ENCODE assay signal across 8 mouse cellular contexts in genomic region chr2:5844873-5845631, GRCm38 (mm10). TPM values are rescaled to one million over a fixed set of nuclear protein-coding genes. Genes with fewer than 3 reads are reported as not detected.
DNase-seq lines count a peak whose midpoint lies in the region; ATAC-seq and TF ChIP-seq lines count a peak whose summit lies in the region.

TSS of gene Nudt5 (plus strand) at chr2:5845019.
TSS of gene Cdc123 (minus strand) at chr2:5845164.

- H3K4me3 ChIP-seq in MEL (ENCODE audit: control insufficient read depth in 1 of 2, insufficient read depth in 1 of 2, low read depth in 2 of 2, low read length in 2 of 2), result peak within 1 kb of the TSS; percentile 57 to 96
- peak within 1 kb of the TSS; percentile 99 for H3K4me3 ChIP-seq in cerebellum, adult 2 months (replicated peaks; ENCODE audit: insufficient read depth, low read depth, low read length)
- peak within 1 kb of the TSS; percentile 73 for H3K4me3 ChIP-seq in forebrain, postnatal 0 days (ENCODE audit: low read depth, low read length)
- peak within 1 kb of the TSS; percentile 70 for H3K4me3 ChIP-seq in lung, embryonic 15.5 days

- no peak for TF ChIP-seq EP300 in MEL (IDR thresholded peaks at IDR 0.05; ENCODE audit: low read depth in 1 of 2, low read length in 2 of 2)

- peak within 1 kb of the TSS; percentile 97 for H3K27ac ChIP-seq in MEL (ENCODE audit: control insufficient read depth, low read depth, low read length)
- peak within 1 kb of the TSS; percentile 91 for H3K27ac ChIP-seq in cerebellum, adult 2 months (ENCODE audit: insufficient read depth, low read length)
- H3K27ac ChIP-seq in forebrain, postnatal 0 days (ENCODE audit: low read depth, low read length), result peak within 1 kb of the TSS; percentile 92
- H3K27ac ChIP-seq in lung, embryonic 15.5 days, result peak within 1 kb of the TSS; percentile 90

- peak; percentile 40 to 63 (median 57) for TF ChIP-seq CTCF in MEL (IDR thresholded peaks at IDR 0.05 in 2 of 3, conservative IDR thresholded peaks at IDR 0.05 in 1 of 3; ENCODE audit: control insufficient read depth in 1 of 3, insufficient read depth in 1 of 3, low read depth in 2 of 3, low read length in 3 of 3, poor library complexity in 1 of 3, severe bottlenecking in 1 of 3)
- peak; percentile 77 for TF ChIP-seq CTCF in cerebellum, adult 2 months (IDR thresholded peaks at IDR 0.05; ENCODE audit: borderline replicate concordance, insufficient read depth, low read depth, low read length)
- TF ChIP-seq CTCF in forebrain, postnatal 0 days (IDR thresholded peaks at IDR 0.05; ENCODE audit: low read depth), result peak; percentile 89

- peak; percentile 74 to 94; a peak in 2 of 4 replicates for TF ChIP-seq POLR2A in MEL (IDR thresholded peaks at IDR 0.05; ENCODE audit: control insufficient read depth in 1 of 2, insufficient read depth in 1 of 2, low read depth in 1 of 2, low read length in 2 of 2, poor library complexity in 1 of 2)
- peak; percentile 78; the same call in 1 of the 2 replicates for TF ChIP-seq POLR2A in cerebellum, adult 2 months (IDR thresholded peaks at IDR 0.05; ENCODE audit: borderline replicate concordance, insufficient read depth, low read length)

- peak; percentile 95 for DNase-seq in MEL (ENCODE audit: low read depth, low spot score)
- peak; percentile 93 to 94 for DNase-seq in cerebellum, adult 2 months
- peak; percentile 97 for DNase-seq in forebrain, postnatal 0 days
- peak; percentile 87 for DNase-seq in heart, postnatal 4 days
- DNase-seq in layer of hippocampus, adult 8-10 months (ENCODE audit: low spot score in 2 of 2), result peak; percentile 88 to 92
- peak; percentile 80 for DNase-seq in ovary, adult 18-20 months (ENCODE audit: low spot score)
- peak; percentile 94 for DNase-seq in thymus, postnatal 0 days (ENCODE audit: low spot score)

- ATAC-seq in forebrain, postnatal 0 days, result peak; percentile 98
- peak; percentile 93 for ATAC-seq in lung, embryonic 15.5 days (ENCODE audit: borderline replicate concordance, extremely low read depth, low FRiP score, low TSS enrichment)

- H3K9ac ChIP-seq in MEL (ENCODE audit: control insufficient read depth, low read depth, low read length, poor library complexity, severe bottlenecking), result peak within 1 kb of the TSS; percentile 94
- H3K9ac ChIP-seq in forebrain, postnatal 0 days, result peak within 1 kb of the TSS; percentile 64
- peak within 1 kb of the TSS; percentile 74 for H3K9ac ChIP-seq in lung, embryonic 15.5 days

- H3K27me3 ChIP-seq in MEL (ENCODE audit: control insufficient read depth in 1 of 2, insufficient read depth in 2 of 2, low read length in 2 of 2), result no peaks in the 10 kb centered on the region
- no peaks in the 10 kb centered on the region for H3K27me3 ChIP-seq in cerebellum, adult 2 months (ENCODE audit: control insufficient read depth, insufficient read depth, low read length)
- H3K27me3 ChIP-seq in forebrain, postnatal 0 days (ENCODE audit: insufficient read depth, low read length), result no peaks in the 10 kb centered on the region
- no peaks in the 10 kb centered on the region for H3K27me3 ChIP-seq in lung, embryonic 15.5 days

- H3K79me2 ChIP-seq in MEL (ENCODE audit: control insufficient read depth, insufficient read depth, low read length, poor library complexity), result peaks cover 51% of the 10 kb centered on the region

- H3K4me2 ChIP-seq in forebrain, postnatal 0 days (ENCODE audit: low read depth), result peak within 1 kb of the TSS; percentile 67
- peak within 1 kb of the TSS; percentile 54 for H3K4me2 ChIP-seq in lung, embryonic 15.5 days

- no peak for TF ChIP-seq RAD21 in MEL (IDR thresholded peaks at IDR 0.05; ENCODE audit: low read depth, low read length)

- H3K4me1 ChIP-seq in MEL (ENCODE audit: control insufficient read depth in 1 of 2, insufficient read depth in 2 of 2, low read length in 2 of 2), result peaks cover 5 to 9% of the 10 kb centered on the region in 2 experiments
- no peaks in the 10 kb centered on the region for H3K4me1 ChIP-seq in cerebellum, adult 2 months (ENCODE audit: control insufficient read depth, insufficient read depth, low read length)
- H3K4me1 ChIP-seq in forebrain, postnatal 0 days (ENCODE audit: insufficient read depth), result no peaks in the 10 kb centered on the region
- H3K4me1 ChIP-seq in lung, embryonic 15.5 days, result peaks cover 12% of the 10 kb centered on the region

- no peaks in the 10 kb centered on the region for H3K9me3 ChIP-seq in MEL (replicated peaks; ENCODE audit: insufficient read depth, low read length)
- H3K9me3 ChIP-seq in forebrain, postnatal 0 days (ENCODE audit: low read length), result no peaks in the 10 kb centered on the region
- no peaks in the 10 kb centered on the region for H3K9me3 ChIP-seq in lung, embryonic 15.5 days

- under 1% methylated on average over 53 of the region's 53 CpGs for WGBS in cerebellum, adult 2 months
- 2% methylated on average over 53 of the region's 53 CpGs for WGBS in forebrain, postnatal 0 days
- under 1% methylated on average over 53 of the region's 53 CpGs for WGBS in lung, embryonic 15.5 days

- H3K36me3 ChIP-seq in MEL (ENCODE audit: control insufficient read depth in 1 of 2, insufficient read depth in 2 of 2, low read length in 2 of 2), result peaks cover 0 to 30% of the 10 kb centered on the region in 2 experiments; a peak in 3 of 4 replicates
- peaks cover 19% of the 10 kb centered on the region for H3K36me3 ChIP-seq in forebrain, postnatal 0 days (ENCODE audit: insufficient read depth)
- peaks cover 25% of the 10 kb centered on the region for H3K36me3 ChIP-seq in lung, embryonic 15.5 days

TF ChIP-seq in MEL, 35 proteins besides CTCF, POLR2A, EP300 and RAD21:
- peak; percentile 43; the same call in 1 of the 2 replicates for TF ChIP-seq TCF12 (IDR thresholded peaks at IDR 0.05; ENCODE audit: low read depth, low read length)
- peak; percentile 92 for TF ChIP-seq POLR2AphosphoS2 (IDR thresholded peaks at IDR 0.05; ENCODE audit: low read length)
- TF ChIP-seq MYB (IDR thresholded peaks at IDR 0.05; ENCODE audit: low read depth, low read length), result no peak
- peak; percentile 63; the same call in 1 of the 2 replicates for TF ChIP-seq E2F4 (IDR thresholded peaks at IDR 0.05; ENCODE audit: borderline replicate concordance, low read depth, low read length)
- TF ChIP-seq CHD2 (IDR thresholded peaks at IDR 0.05; ENCODE audit: low read length), result no peak
- TF ChIP-seq SMC3 (IDR thresholded peaks at IDR 0.05; ENCODE audit: low read depth, low read length), result no peak
- peak; percentile 83 for TF ChIP-seq NELFE (IDR thresholded peaks at IDR 0.05; ENCODE audit: low read depth, low read length)
- TF ChIP-seq BHLHE40 (IDR thresholded peaks at IDR 0.05; ENCODE audit: borderline replicate concordance, low read depth, low read length), result no peak
- no peak for TF ChIP-seq JUND (IDR thresholded peaks at IDR 0.05; ENCODE audit: low read depth, low read length)
- TF ChIP-seq MAFK (IDR thresholded peaks at IDR 0.05; ENCODE audit: borderline replicate concordance, low read depth, low read length), result no peak
- peak; percentile 82 for TF ChIP-seq ELF1 (IDR thresholded peaks at IDR 0.05; ENCODE audit: low read depth, low read length)
- peak; percentile 93 for TF ChIP-seq SIN3A (IDR thresholded peaks at IDR 0.05; ENCODE audit: low read length)
- peak; percentile 66 for TF ChIP-seq MAX (IDR thresholded peaks at IDR 0.05; ENCODE audit: low read length)
- no peak for TF ChIP-seq ETS1 (IDR thresholded peaks at IDR 0.05; ENCODE audit: low read depth, low read length)
- no peak; the same call in 1 of the 2 replicates for TF ChIP-seq TBP (IDR thresholded peaks at IDR 0.05; ENCODE audit: low read depth, low read length)
- peak; percentile 85; the same call in 1 of the 2 replicates for TF ChIP-seq MXI1 (IDR thresholded peaks at IDR 0.05; ENCODE audit: low read depth, low read length)
- peak; percentile 83 for TF ChIP-seq KAT2A (conservative IDR thresholded peaks at IDR 0.05; ENCODE audit: low read depth, low read length)
- peak; percentile 61 for TF ChIP-seq NRF1 (IDR thresholded peaks at IDR 0.05; ENCODE audit: insufficient read depth, low read depth, low read length, poor library complexity, severe bottlenecking)
- TF ChIP-seq ZMIZ1 (IDR thresholded peaks at IDR 0.05; ENCODE audit: low read depth, low read length), result peak; percentile 27; the same call in 1 of the 2 replicates
- no peak for TF ChIP-seq TAL1 (IDR thresholded peaks at IDR 0.05; ENCODE audit: low read length)
- peak; percentile 92 for TF ChIP-seq HCFC1 (IDR thresholded peaks at IDR 0.05; ENCODE audit: low read depth, low read length)
- TF ChIP-seq MYC (IDR thresholded peaks at IDR 0.05; ENCODE audit: low read depth, low read length), result peak; percentile 60

RNA-seq across cellular contexts. Expression of gene Nudt5, which starts in this region (rescaled TPM):
- 82.1 and 100 TPM in 2 replicates for total RNA-seq in MEL (2012; rRNA removed)
- polyA plus RNA-seq in MEL (2012; ENCODE audit: insufficient read depth in 1 of 2, insufficient read length in 2 of 2, low read depth in 1 of 2, low replicate concordance in 2 of 2, missing spikeins in 1 of 2), result 100 to 1,000 TPM in 1 of 2 experiments, not detected in 1; 141 TPM
- polyA plus RNA-seq in cerebellum, adult 2 months (2012; rRNA removed), result 15.2 and 15.7 TPM in 2 replicates
- 14.8 and 15.0 TPM in 2 replicates for total RNA-seq in forebrain, postnatal 0 days (2014; rRNA removed)
- polyA plus RNA-seq in forebrain, postnatal 0 days (2015; fragmentation: Nextera tagmentation; extraction: Ambion mirVana), result 11.2 and 12.2 TPM in 2 replicates
- 10 to 100 TPM; 33.1 to 34.5 TPM for total RNA-seq in heart, postnatal 4 days (2021)
- 10 to 100 TPM; 17.6 to 25.6 (median 23.2) TPM for total RNA-seq in layer of hippocampus, adult 8-10 months (2022)
- polyA plus RNA-seq in lung, embryonic 15.5 days (2015; fragmentation: Nextera tagmentation; extraction: Ambion mirVana), result 77.2 and 83.9 TPM in 2 replicates
- polyA plus RNA-seq in thymus, postnatal 0 days (2015; fragmentation: Nextera tagmentation; extraction: Ambion mirVana), result 75.2 and 90.3 TPM in 2 replicates

RNA-seq across cellular contexts. Expression of gene Cdc123, which starts in this region (rescaled TPM):
- total RNA-seq in MEL (2012; rRNA removed), result 190 and 192 TPM in 2 replicates
- polyA plus RNA-seq in MEL (2012; ENCODE audit: insufficient read depth in 1 of 2, insufficient read length in 2 of 2, low read depth in 1 of 2, low replicate concordance in 2 of 2, missing spikeins in 1 of 2), result 100 to 1,000 TPM; 338 to 770 TPM
- polyA plus RNA-seq in cerebellum, adult 2 months (2012; rRNA removed), result 136 and 142 TPM in 2 replicates
- total RNA-seq in forebrain, postnatal 0 days (2014; rRNA removed), result 78.2 and 107 TPM in 2 replicates
- polyA plus RNA-seq in forebrain, postnatal 0 days (2015; fragmentation: Nextera tagmentation; extraction: Ambion mirVana), result 191 and 226 TPM in 2 replicates
- total RNA-seq in heart, postnatal 4 days (2021), result 100 to 1,000 TPM in 1 of 2 experiments, 10 to 100 TPM in 1; 93.8 to 111 TPM
- total RNA-seq in layer of hippocampus, adult 8-10 months (2022), result 100 to 1,000 TPM; 130 to 158 (median 141) TPM
- polyA plus RNA-seq in lung, embryonic 15.5 days (2015; fragmentation: Nextera tagmentation; extraction: Ambion mirVana), result 300 and 302 TPM in 2 replicates
- polyA plus RNA-seq in thymus, postnatal 0 days (2015; fragmentation: Nextera tagmentation; extraction: Ambion mirVana), result 289 and 292 TPM in 2 replicates

Comparison
In these comparisons a context has a peak if more than half of its experiments do, and no peak if none do; other contexts are left out.
1. Peak in every context shown above with its lines: DNase-seq, ATAC-seq, H3K4me3 ChIP-seq and H3K27ac ChIP-seq.